Mouse (Mus musculus): ENCODE results near the gene Ifitm5. TPM values are rescaled to one million over a fixed set of nuclear protein-coding genes. Genes with fewer than 3 reads are reported as not detected.

The Ifitm5 gene
- total and polyA plus RNA-seq, 3 experiments: 0.16 to 1.6 (median 1.2) TPM

- Histone ChIP-seq H3K4me1 (ENCODE audit: insufficient read depth, low read depth, low read length) (peaks cover 56% of the 10 kb centered on the region), H3K36me3 (replicated peaks) (peaks cover 89% of the 10 kb centered on the region), H3K9me3 (replicated peaks) (no peaks in the 10 kb centered on the region), H3K27me3 (ENCODE audit: insufficient read depth, low read length) (peaks cover 2% of the 10 kb centered on the region; the same call in 1 of the 2 replicates), H3K4me3 (ENCODE audit: low read depth, low read length) (no peak overlapping the region)
- DNase-seq (ENCODE audit: low spot score) (no peak), ATAC-seq (ENCODE audit: extremely low read depth, insufficient number of reproducible peaks, low FRiP score, poor library complexity, severe bottlenecking) (no peak)
- TF ChIP-seq GATA2 (IDR thresholded peaks at IDR 0.05; ENCODE audit: borderline replicate concordance, low read depth, low read length): no peak
- no peak for TF ChIP-seq TAL1 (conservative IDR thresholded peaks at IDR 0.05; ENCODE audit: low read depth, low read length)
- no peak for TF ChIP-seq POLR2AphosphoS5 (IDR thresholded peaks at IDR 0.05; ENCODE audit: insufficient replicate concordance, low read depth, low read length)
- no peak for TF ChIP-seq CTCF (IDR thresholded peaks at IDR 0.05; ENCODE audit: low read depth, low read length)
These were observed 3.8 kb downstream of the Ifitm5 start for GRCm38 (mm10) chr7:140946311-140946710.

- no peaks in the 10 kb centered on the region for H3K9me3 ChIP-seq (replicated peaks)
- no peak overlapping the region for H3K4me3 ChIP-seq (ENCODE audit: low read depth, low read length)
- ATAC-seq (ENCODE audit: extremely low read depth, insufficient number of reproducible peaks, low FRiP score, poor library complexity, severe bottlenecking) (no peak), DNase-seq (ENCODE audit: low spot score) (no peak)
- peaks cover 2% of the 10 kb centered on the region; the same call in 1 of the 2 replicates for H3K27me3 ChIP-seq (ENCODE audit: insufficient read depth, low read length)
- H3K36me3 ChIP-seq (replicated peaks): peaks cover 79% of the 10 kb centered on the region
- TF ChIP-seq POLR2AphosphoS5 (IDR thresholded peaks at IDR 0.05; ENCODE audit: insufficient replicate concordance, low read depth, low read length): no peak
- no peak for TF ChIP-seq GATA2 (IDR thresholded peaks at IDR 0.05; ENCODE audit: borderline replicate concordance, low read depth, low read length)
- TF ChIP-seq CTCF (IDR thresholded peaks at IDR 0.05; ENCODE audit: low read depth, low read length): no peak
- TF ChIP-seq GATA1 (IDR thresholded peaks at IDR 0.05; ENCODE audit: borderline replicate concordance, low read length): no peak
- no peak for TF ChIP-seq TAL1 (conservative IDR thresholded peaks at IDR 0.05; ENCODE audit: low read depth, low read length)
- H3K4me1 ChIP-seq (ENCODE audit: insufficient read depth, low read depth, low read length): peaks cover 57% of the 10 kb centered on the region
These were observed 4.8 kb downstream of the Ifitm5 start for GRCm38 (mm10) chr7:140945247-140945646.

- Histone ChIP-seq H3K4me3 (ENCODE audit: low read depth, low read length) (no peak overlapping the region), H3K9me3 (replicated peaks) (no peaks in the 10 kb centered on the region), H3K4me1 (ENCODE audit: insufficient read depth, low read depth, low read length) (peaks cover 64% of the 10 kb centered on the region), H3K36me3 (replicated peaks) (peaks cover 69% of the 10 kb centered on the region), H3K27me3 (ENCODE audit: insufficient read depth, low read length) (peaks cover 2% of the 10 kb centered on the region; the same call in 1 of the 2 replicates)
- TF ChIP-seq POLR2AphosphoS5 (IDR thresholded peaks at IDR 0.05; ENCODE audit: insufficient replicate concordance, low read depth, low read length) (no peak), GATA2 (IDR thresholded peaks at IDR 0.05; ENCODE audit: borderline replicate concordance, low read depth, low read length) (no peak), GATA1 (IDR thresholded peaks at IDR 0.05; ENCODE audit: borderline replicate concordance, low read length) (no peak), CTCF (IDR thresholded peaks at IDR 0.05; ENCODE audit: low read depth, low read length) (no peak), TAL1 (conservative IDR thresholded peaks at IDR 0.05; ENCODE audit: low read depth, low read length) (no peak)
- DNase-seq (ENCODE audit: low spot score): no peak
- no peak for ATAC-seq (ENCODE audit: extremely low read depth, insufficient number of reproducible peaks, low FRiP score, poor library complexity, severe bottlenecking)
These were observed 5.9 kb downstream of the Ifitm5 start for GRCm38 (mm10) chr7:140944236-140944635.

GRCm38 (mm10) chr7:140943356-140943755 lies 6.7 kb downstream of the Ifitm5 start:
- DNase-seq (ENCODE audit: low spot score) (no peak), ATAC-seq (ENCODE audit: extremely low read depth, insufficient number of reproducible peaks, low FRiP score, poor library complexity, severe bottlenecking) (no peak)
- TF ChIP-seq CTCF (IDR thresholded peaks at IDR 0.05; ENCODE audit: low read depth, low read length) (no peak), POLR2AphosphoS5 (IDR thresholded peaks at IDR 0.05; ENCODE audit: insufficient replicate concordance, low read depth, low read length) (no peak), GATA2 (IDR thresholded peaks at IDR 0.05; ENCODE audit: borderline replicate concordance, low read depth, low read length) (no peak), GATA1 (IDR thresholded peaks at IDR 0.05; ENCODE audit: borderline replicate concordance, low read length) (no peak), TAL1 (conservative IDR thresholded peaks at IDR 0.05; ENCODE audit: low read depth, low read length) (no peak)
- Histone ChIP-seq H3K9me3 (replicated peaks) (no peaks in the 10 kb centered on the region), H3K4me1 (ENCODE audit: insufficient read depth, low read depth, low read length) (peaks cover 66% of the 10 kb centered on the region), H3K4me3 (ENCODE audit: low read depth, low read length) (no peak overlapping the region), H3K36me3 (replicated peaks) (peaks cover 60% of the 10 kb centered on the region), H3K27me3 (ENCODE audit: insufficient read depth, low read length) (peaks cover 2% of the 10 kb centered on the region; the same call in 1 of the 2 replicates)

GRCm38 (mm10) chr7:140942811-140943210 lies 7.3 kb downstream of the Ifitm5 start:
- H3K4me3 ChIP-seq (ENCODE audit: low read depth, low read length): no peak overlapping the region
- TF ChIP-seq POLR2AphosphoS5 (IDR thresholded peaks at IDR 0.05; ENCODE audit: insufficient replicate concordance, low read depth, low read length) (no peak), TAL1 (conservative IDR thresholded peaks at IDR 0.05; ENCODE audit: low read depth, low read length) (no peak), GATA2 (IDR thresholded peaks at IDR 0.05; ENCODE audit: borderline replicate concordance, low read depth, low read length) (no peak), CTCF (IDR thresholded peaks at IDR 0.05; ENCODE audit: low read depth, low read length) (no peak), GATA1 (IDR thresholded peaks at IDR 0.05; ENCODE audit: borderline replicate concordance, low read length) (no peak)
- peaks cover 6% of the 10 kb centered on the region for H3K27me3 ChIP-seq (ENCODE audit: insufficient read depth, low read length)
- peaks cover 64% of the 10 kb centered on the region for H3K4me1 ChIP-seq (ENCODE audit: insufficient read depth, low read depth, low read length)
- ATAC-seq (ENCODE audit: extremely low read depth, insufficient number of reproducible peaks, low FRiP score, poor library complexity, severe bottlenecking) (no peak), DNase-seq (ENCODE audit: low spot score) (no peak)
- peaks cover 54% of the 10 kb centered on the region for H3K36me3 ChIP-seq (replicated peaks)
- H3K9me3 ChIP-seq (replicated peaks): no peaks in the 10 kb centered on the region

GRCm38 (mm10) chr7:140942341-140942740 lies 7.8 kb downstream of the Ifitm5 start:
- DNase-seq (ENCODE audit: low spot score) (no peak), ATAC-seq (ENCODE audit: extremely low read depth, insufficient number of reproducible peaks, low FRiP score, poor library complexity, severe bottlenecking) (no peak)
- peak overlapping the region; percentile 72 for H3K4me3 ChIP-seq (ENCODE audit: low read depth, low read length)
- H3K36me3 ChIP-seq (replicated peaks): peaks cover 50% of the 10 kb centered on the region
- no peaks in the 10 kb centered on the region for H3K9me3 ChIP-seq (replicated peaks)
- no peak for TF ChIP-seq GATA1 (IDR thresholded peaks at IDR 0.05; ENCODE audit: borderline replicate concordance, low read length)
- no peak for TF ChIP-seq TAL1 (conservative IDR thresholded peaks at IDR 0.05; ENCODE audit: low read depth, low read length)
- TF ChIP-seq GATA2 (IDR thresholded peaks at IDR 0.05; ENCODE audit: borderline replicate concordance, low read depth, low read length): no peak
- no peak for TF ChIP-seq POLR2AphosphoS5 (IDR thresholded peaks at IDR 0.05; ENCODE audit: insufficient replicate concordance, low read depth, low read length)
- no peak for TF ChIP-seq CTCF (IDR thresholded peaks at IDR 0.05; ENCODE audit: low read depth, low read length)
- peaks cover 60% of the 10 kb centered on the region for H3K4me1 ChIP-seq (ENCODE audit: insufficient read depth, low read depth, low read length)
- H3K27me3 ChIP-seq (ENCODE audit: insufficient read depth, low read length): peaks cover 6% of the 10 kb centered on the region

All from G1E (cell line).